Mouse (Mus musculus) spleen, postnatal 10 days (tissue): ENCODE data around the gene Rxylt1.

Source experiments
- DNase-seq, 2 experiments: peaks; one replicate each; pipeline ENCODE4 v3.0.0; 2021 to 2022; ENCODE audit warnings: low spot score in 2 of 2

Gene Rxylt1

DNA sequence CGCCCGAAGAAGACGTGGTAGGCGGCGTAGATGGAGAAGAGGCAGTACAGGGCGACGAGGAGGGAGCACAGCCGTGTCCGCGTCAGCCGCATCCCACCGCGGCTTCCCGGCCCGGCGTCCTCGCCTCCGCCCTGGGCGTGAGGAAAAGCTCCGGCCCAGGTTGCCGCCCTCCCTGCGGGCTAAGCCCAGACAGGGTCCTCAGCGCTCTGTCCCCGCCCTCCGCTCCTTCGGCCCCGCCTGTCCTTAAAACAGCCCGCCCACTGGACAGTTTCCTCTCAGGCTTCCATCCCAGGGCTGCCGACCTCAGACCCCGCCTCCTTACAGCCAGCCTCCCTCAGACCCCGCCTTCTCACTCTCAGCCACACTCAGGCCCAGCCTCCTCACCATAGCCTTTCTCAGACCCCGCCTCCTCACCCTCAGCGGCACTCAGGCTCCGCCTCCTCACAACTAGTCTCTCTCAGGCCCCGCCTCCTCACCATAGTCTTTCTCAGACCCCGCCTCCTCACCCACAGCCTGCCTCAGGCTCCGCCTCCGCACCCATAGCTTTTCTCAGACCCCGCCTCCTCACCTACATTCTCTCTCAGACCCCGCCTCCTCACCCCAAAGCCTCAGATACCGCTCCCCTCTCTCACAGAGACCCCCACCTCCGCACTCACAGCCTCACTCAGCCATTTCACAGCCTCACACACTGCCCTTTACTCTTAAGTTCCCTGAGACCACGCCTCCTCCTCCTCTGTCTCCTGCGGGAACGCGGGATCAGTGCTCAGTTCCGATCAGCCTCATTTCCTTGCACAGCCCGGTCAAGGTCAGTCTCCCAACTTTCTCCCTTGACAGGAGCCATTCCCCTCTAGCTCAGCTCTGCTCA, at the start of gene Rxylt1:
TSS of gene Rxylt1 (minus strand) at position 392 of the 865 bp plus-strand sequence.
- DNase-seq: peak; percentile 67 to 91

DNA sequence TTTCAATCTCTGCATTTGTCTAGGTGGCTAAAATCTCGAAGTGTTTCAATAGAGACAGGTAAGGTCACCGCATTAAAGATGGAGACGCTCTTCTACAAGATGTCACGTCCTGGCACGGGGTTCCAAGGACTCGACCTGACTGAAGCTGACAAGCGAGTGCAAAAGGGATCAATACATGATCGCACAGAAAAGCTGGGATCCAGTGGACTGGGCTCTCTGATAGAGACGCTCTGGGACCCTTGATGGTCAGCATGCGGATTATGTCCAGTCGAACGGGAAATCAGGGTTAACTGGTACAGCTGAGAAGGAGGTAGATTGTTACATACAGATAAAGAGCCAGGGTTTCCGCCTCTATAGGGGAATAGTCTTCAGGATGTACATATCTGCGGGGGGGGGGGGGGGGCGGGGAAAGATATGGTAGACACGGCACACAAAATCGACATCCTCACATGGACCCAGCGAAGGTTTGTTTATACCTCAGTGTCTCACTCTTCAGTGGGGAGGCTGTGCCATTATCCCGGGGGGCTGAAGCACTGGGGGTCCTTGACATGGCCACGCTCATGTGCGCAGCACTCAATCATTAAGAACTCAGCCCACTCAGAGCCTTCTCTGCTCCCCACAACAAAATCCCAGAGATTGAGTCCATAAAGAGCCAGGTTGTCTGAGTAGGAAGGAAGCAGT, 24.3 kb upstream of the Rxylt1 start:
- no peak for DNase-seq

DNA sequence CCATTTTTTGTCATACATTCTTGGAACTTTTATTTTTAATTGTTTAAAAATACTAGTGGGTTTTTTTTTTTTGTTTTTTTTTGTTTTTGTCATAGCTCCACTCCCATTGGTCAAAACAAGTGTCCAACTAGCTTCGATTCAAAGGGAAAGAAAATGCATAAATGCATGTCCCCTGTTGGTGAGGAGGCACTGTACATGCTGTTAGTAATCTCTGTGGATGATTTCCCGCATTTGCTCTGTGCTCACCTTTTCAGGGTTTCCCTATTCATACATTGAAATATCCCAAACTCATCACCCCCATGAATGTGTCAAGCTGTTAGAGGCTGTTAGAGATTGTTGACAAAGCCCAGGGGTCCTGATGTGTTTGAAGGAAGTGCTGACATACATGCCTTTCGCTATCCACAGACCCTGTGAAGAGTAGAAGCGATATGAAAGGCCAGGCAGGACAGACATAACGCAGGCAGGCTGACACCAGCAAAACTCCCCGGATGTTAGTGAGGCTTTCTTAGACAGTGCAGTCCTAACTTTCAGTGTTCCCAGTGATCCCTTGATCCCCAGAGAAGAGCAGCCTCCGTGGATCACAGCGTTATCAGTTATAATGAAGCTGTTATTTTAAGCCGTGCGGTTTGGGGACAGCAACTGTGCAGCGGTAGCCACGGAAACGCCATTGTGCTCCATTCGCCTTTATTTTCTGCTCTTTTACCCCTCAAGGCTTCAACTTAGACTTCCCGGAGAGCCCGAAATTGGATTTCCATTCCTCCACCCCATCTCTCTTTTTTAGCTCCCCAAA, 23.5 kb upstream of the Rxylt1 start:
- no peak for DNase-seq

DNA sequence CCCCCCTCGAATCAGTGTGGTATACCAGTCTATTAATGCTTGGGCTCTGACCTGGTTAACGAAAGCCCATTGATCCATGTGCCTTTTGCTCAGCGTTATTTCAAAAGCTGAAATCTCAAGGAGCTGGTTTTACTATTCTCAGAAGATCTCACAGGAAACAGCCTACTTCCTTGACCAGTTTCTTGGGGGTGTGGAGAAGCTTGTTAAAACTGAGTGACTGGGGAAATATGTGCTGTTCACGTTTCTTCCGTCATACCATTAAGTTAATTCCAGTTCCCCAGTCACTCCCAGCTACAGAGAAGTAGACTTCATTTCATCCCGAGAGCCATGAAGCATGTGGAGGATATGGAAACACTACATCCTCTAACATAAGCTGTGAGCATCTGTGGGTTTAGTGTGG, 22.3 kb upstream of the Rxylt1 start:
- DNase-seq: no peak

DNA sequence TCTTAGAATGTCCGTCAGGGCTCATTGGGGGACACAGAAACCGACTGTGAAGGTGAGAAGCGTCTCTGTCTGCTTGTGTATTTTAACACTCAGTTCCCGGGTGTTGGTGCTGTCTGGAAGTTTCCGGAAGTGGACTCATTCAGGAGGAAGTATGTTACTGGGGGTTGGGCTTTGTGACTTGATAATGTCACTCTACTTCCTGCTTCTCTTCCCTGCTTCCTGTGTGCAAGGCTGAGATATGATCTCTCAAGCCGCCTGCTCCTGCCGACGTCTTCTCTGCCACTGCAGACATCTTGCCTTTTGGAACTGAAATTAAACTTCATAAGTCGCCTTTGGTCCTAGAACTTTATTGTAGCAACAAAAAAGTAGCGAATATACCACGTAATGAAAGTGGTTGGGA, 19.5 kb upstream of the Rxylt1 start:
- no peak for DNase-seq

DNA sequence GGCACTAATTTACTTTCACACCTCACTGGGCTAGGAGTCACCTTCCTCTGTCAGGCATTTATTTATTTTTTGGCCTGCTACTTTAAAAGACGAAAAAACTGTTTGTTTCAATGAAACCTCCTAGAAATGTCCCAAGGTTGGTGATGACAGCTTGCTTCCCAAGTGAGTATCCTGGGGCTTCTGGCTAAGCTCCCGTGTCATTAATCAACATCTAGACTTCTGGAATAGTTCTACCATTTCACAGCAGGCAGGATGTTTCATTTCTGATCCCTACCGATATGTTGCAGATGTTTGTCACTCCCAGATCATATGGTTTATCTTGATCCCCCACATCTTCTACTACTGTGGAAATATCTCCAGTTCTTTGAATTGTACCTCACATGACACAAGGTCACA, 9.5 kb upstream of the Rxylt1 start:
- no peak for DNase-seq

DNA sequence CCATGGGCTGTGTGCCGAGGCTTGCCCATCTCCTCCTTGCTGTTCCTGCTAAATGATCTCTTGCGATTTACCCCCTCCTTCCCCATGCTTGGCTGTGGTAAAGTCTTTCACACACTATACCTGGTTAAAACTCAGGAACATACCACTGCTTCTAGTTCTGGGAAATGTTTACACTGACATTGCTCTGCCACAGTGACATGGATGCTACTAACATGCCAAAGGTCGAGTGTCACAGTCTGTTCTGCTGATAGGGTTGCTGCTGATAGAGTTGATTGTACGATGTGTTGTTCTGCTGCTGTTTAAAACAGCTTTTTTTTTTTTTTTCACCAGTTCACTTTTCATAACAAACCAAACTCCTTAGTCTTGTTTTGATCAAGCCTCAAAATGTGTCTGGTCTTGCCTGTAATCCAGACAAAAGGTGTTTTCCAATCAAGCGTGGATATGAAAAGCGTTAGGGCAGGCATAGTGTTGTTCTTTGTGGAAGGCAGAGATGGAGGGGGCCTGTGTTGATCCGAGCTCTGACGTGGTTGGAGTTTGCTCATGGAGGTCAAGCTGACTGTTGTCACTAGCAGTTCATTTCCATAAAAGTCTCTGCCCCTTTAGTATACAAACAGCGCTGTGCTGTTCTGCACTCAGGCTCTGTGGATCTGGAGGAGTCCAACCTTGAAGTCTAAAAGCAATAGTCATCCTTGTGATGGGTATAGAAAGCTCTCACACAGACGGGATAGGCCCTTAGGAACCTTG, 8.9 kb upstream of the Rxylt1 start:
- DNase-seq: no peak

DNA sequence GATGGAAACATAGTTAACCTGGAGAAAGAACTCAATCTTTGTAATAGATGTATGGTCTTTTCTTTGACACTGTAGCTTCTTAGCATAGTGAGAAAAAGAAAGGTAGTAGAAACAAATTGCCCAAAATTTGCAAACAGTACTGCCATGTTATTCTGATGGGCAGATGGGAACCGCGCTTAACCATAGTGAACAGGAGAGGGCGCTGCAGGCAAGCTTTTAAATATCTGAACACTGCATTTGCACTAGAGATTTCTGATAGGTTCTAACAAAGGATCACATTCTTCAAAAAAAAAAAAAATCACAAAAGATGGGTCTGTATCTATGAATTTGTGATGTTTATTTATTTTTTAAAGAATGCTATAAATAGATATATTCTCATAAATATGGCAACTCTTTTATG, 8.2 kb upstream of the Rxylt1 start:
- DNase-seq: peak in 1 of 2 experiments; percentile 54

DNA sequence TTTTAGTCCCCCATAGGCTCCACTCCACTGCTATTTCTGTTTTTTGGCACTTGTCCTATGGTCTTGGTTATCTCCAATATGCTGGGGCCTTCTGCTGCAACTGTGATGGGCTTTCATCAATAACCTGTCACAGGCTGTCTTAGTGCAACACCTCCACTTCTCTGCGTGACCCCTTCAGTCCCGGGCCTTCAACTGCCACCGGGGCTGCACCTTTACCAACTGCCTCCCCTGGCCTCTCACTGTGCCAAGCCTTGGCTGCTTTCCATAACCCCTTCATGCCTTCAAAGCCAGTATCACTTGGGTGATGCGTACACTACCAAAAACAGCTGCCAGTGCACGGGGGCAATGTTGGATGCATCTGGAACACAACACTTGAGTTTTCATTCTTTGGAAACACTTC, 5.5 kb upstream of the Rxylt1 start:
- no peak for DNase-seq

DNA sequence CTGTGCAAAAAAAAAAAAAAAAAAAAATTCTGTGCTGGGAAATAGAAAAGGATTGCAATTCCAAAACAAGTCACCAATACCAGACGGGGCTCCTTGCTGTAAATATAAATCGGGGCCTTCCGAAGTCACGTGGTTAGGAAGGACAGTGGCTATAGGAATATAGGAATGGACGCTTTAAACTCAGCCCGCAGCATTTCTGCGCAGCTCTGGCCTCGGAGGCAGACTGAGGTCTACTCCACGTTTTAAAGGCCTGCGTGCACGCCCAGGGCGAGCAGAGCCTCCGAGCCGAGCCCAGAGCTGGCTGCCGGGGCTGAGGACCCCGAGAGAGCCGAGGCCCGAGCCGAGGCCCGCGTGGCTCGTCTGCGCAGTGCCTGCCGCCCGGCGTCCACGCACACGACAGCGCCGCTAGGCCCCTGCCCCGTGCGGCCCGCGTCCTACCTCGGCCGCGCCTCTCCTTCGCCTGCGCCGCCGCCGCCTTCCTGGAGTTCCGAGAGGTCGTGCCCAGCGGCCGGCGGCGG, 650 bp downstream of the Rxylt1 start:
- DNase-seq: no peak

DNA sequence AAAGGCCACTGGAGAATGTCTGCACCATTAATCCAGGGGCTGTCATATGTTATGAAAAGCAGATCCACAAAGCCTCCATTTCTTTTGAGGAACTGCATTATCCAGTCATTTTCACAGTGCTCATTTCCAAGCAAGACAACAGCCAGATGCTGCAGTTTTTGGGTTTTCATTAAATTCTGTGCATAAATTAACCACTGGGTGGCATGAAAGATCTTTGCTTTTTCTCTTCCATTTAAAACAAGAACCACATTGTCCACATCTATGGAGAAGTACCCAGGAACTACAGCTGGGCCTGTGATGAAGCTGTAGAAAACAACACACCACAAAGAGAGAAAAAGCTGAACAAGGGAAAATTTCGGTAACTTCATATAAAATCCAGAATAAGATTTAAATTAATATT, 6.7 kb downstream of the Rxylt1 start:
- no peak for DNase-seq

DNA sequence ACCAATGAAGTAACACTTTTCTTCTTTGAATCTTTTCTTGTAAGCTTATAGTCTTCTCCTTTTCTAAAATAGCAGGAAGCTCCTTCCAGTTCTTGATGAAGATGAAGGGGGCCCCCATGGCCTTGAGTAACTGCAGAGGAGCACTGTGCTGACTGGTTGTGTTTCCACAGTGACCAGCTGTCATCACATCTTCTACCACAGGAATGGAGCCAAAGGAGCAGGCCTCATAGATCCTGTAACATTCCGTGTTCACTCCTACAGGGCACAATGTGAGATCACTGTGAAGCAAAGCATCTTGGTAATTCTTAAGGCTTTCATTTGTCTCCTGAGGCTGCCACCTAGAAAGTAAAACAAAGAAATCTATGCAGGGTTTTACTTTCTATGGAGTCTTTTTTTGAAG, 15.8 kb downstream of the Rxylt1 start:
- DNase-seq: no peak

DNA sequence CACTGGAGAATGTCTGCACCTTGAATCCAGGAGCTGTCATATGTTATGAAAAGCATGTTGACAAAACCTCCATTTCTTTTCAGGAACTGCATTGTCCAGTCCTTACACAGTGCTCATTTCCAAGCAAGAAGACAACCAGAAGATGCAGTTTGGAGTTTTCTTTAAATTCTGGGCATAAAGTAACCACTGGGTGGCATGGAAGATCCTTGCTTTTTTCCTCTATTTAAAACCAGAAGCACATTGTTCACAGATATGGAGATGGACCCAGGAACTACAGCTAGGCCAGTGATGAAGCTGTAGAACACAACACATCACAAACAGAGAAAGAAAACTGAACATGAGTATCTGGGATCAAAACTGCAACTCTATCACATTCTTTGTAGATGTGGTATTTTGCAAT, 28.0 kb downstream of the Rxylt1 start:
- no peak for DNase-seq

DNA sequence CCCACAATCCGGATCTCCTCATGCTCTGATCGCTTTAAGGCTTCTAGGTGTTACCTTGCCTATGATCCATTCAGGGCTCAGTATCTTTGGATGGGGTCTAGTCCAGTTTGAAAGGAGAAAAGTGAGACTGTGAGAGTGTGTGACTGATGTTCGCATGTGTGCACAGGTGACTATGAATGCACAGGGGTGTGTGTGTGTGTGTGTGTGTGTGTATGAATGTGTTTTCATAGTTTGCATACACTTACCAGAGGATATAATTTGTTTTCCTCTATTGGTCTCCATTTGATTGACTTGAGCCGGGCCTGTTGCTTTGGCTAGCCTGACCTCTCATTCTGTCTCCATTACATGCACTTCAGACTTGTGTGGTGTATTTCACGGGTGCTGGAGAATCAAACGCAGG, 41.3 kb downstream of the Rxylt1 start:
- no peak for DNase-seq

DNA sequence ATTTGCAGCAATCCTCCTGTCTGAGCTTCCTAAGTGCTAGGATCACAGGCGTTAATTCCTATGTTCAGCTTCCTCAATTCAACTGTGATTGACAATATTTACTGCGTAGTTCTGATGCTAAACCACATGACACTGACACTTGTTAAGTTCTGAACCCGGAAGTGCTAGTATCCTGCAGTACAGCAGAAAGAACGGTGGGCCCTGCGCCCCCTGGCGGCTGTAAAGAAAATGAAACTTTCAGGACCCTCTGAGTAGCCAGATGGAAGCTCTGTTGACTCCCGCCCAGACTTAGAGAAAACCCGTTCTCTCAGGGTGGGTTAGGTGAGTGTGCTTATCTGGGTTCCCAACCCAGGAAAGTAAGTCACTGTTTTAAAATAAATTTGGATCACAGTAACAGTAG, 42.6 kb downstream of the Rxylt1 start:
- peak; percentile 36 to 72 for DNase-seq

DNA sequence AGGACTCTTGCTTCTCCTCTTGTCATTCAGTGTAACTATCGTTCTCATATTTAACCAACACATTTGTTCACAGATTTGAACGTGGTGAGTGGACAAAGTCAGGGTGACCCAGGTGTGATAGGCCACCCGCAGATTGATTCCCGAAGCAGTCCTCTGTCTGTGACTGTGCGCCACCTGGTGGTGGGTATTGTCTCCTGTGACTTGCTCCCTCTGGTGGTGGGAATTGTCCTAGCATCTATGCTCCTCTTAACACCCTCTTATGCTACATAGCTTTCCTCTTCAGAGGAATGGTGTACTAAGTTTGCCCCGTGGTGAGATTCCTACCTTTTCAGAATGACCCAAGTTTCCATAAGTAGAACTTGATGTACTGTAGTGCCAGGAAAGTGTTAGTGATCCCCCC, 45.3 kb downstream of the Rxylt1 start:
- DNase-seq: peak; percentile 76 to 87

DNA sequence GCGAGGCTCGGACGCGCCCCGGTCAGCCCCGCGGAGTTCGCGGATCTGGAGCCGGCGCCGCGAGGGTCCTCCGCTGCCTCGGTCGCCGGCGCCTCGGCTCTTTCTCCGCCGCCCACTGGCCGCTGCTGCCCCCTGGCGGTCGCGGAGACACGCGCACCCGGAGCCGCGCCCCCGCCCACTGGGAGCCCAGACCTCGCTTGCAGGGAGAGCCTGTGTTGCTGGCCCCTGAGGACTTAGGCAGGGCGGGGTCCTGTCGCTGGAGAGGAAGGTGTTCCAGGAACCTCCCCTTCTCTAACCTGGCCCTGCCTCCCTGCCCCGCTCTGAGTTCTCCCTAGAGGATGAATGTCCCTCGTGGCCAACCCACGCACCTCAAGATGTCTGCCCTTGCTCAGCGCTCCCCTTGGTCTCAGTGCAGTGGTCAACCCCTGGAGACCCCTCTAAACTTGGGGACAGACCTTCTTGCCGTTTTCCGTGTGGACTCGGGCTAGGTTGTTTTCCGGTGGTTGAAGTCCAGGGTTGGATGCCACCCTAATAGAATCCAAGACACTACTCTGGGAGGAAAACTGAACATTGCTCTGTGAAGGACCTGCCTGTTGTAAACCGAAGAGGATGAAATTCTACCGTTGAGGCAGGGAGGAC, 49.3 kb downstream of the Rxylt1 start:
- DNase-seq: peak; percentile 74 to 82

DNA sequence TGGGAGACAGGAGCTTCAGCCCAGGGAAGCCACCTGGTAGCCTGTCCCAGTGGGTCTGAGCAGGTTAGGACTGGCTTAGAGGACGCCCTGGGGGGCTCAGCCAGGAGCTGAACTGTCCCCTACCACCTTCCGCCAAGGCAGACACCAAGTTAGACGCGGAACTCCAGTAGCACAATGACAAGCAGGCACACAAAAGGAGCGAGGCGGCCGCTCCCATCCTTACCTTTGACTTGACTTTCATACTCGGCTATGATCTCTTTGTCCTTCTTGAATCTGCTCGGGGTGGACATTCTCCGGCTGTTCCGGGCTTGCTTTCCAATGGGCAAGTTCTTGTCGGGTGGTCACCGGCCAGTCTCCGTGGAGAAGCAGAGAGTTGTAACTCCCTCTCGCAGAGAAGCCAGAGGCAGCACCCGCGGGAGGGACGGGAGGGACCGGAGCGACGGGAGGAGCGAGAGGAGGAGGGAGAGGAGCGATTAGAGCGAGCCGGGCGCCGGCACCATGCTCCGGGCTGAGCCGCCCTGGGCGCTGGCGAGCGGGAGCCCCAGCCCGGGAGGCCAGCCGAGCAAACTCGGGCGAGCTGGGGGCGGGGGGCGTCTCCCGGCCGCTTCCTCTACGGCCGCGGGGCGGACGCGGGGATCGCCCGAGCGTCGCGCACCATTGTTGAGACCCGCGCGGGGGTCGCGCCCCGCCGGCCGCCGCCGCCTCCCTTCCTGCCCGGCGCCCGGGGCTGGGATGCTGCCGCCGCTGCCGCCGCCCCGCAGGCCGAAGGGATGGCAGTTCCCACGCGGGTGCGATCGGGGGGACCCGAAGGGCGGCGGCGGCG, 50.1 kb downstream of the Rxylt1 start, which contains the start of gene Srgap1:
TSS of gene Srgap1 (minus strand) at position 412 of the 823 bp plus-strand sequence.
- DNase-seq: peak; percentile 24 to 36

DNA sequence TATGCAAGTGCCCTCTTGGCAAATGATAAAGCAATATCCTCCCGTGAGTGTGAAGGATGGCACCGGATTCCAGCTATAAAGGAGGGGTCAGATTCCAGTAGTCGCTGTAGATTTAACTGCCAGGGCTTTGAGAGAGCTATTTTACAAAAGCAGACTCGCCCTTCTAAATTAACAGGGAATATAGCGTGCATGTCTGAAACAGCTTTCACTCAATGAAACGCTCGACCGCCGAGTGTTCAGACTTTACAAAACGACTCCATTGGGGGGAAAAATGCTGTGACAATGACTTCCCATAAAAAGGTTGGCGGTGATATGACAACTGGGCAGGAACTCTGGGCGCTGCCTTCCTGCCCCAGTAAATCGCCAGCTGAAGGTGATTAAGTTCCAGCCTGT, 50.7 kb downstream of the Rxylt1 start:
- DNase-seq: no peak

DNA sequence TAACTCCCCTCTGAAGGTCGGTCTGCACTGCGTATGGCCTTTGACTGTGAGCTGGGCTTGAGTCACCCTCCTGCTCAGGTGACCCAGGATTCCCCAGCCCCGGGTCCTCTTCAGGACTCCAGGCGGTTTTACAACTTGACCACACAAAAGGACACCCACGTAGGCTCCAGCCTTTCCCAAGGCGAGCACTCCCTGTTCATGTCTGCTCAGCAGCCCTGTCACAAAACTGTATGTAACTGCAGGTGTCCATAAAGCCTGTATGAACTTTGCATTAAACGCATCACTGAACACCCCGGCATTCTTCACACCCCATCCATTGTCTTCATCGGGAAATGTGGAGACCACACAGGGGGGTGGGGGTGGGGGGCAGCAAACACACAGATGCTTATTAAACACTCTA, 51.2 kb downstream of the Rxylt1 start:
- no peak for DNase-seq
